16 mouse cellular contexts compared by ENCODE assay signal in the genomic region with DNA sequence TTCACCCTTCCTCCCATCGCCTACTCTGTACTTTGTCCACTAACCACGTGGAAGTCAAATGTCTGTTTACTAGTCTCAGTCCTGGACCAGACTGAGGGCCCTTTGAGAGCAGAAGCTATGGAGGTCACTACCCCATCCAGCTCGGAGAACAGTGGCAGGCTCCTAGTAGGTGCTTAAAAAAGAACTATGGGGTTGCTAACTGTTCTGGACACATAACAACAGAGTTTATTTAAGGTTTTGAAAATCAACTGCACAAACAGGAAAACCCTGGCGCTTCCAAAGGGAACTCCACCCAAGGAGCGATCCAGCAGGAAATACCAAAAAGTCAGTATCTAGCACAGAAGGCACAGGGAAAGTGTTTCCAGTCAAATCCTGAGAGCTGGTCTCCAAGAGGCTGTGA.
DNase-seq lines count a peak whose midpoint lies in the region; ATAC-seq lines count a peak whose summit lies in the region.
"Had no signal": no experiment of that assay in that cellular context is flagged by ENCODE, and none has a peak within 500 bp of the region (broad histone marks: within the 10 kb centered on the region; RNA-seq: fewer than 3 reads in every experiment).

No protein-coding gene starts in this region.

- H3K9ac ChIP-seq in kidney, embryonic 14.5 days (ENCODE audit: low read depth, low read length): no peak overlapping the region
- H3K9ac ChIP-seq: embryonic facial prominence, embryonic 15.5 days; hindbrain, embryonic 15.5 days; liver, embryonic 14.5 days; midbrain, embryonic 12.5 days had no signal

- H3K4me3 ChIP-seq in kidney, embryonic 14.5 days (ENCODE audit: low read length): no peak overlapping the region
- H3K4me3 ChIP-seq: embryonic facial prominence, embryonic 15.5 days; hindbrain, embryonic 15.5 days; midbrain, embryonic 12.5 days had no signal

- DNase-seq in kidney, adult 11 months: peak; percentile 77
- peak; percentile 93 for DNase-seq in R1 (ENCODE audit: low read depth, low spot score)
- peak; percentile 85 to 87 for DNase-seq in heart, adult 9 months (ENCODE audit: low spot score in 2 of 2)
- DNase-seq in kidney, postnatal 25 days: peak; percentile 71 to 84
- no peak for DNase-seq in embryo, embryonic 11 days
- DNase-seq: cerebellum, adult 9-10 months; layer of hippocampus, postnatal 36 days; right cerebral cortex, postnatal 4 days had no signal

- no peak overlapping the region for H3K27ac ChIP-seq in kidney, embryonic 14.5 days (ENCODE audit: low read depth, low read length)
- H3K27ac ChIP-seq: embryonic facial prominence, embryonic 15.5 days; hindbrain, embryonic 15.5 days; liver, embryonic 14.5 days; midbrain, embryonic 12.5 days had no signal

- no peaks in the 10 kb centered on the region for H3K36me3 ChIP-seq in kidney, embryonic 14.5 days (ENCODE audit: control insufficient read depth, insufficient read depth, low read length)
- H3K36me3 ChIP-seq: embryonic facial prominence, embryonic 15.5 days; hindbrain, embryonic 15.5 days; midbrain, embryonic 12.5 days had no signal

- WGBS in kidney, embryonic 14.5 days: 78% methylated on average over 5 of the region's 5 CpGs

- H3K9me3 ChIP-seq in kidney, embryonic 14.5 days (ENCODE audit: control insufficient read depth, low read length): no peaks in the 10 kb centered on the region
- H3K9me3 ChIP-seq: embryonic facial prominence, embryonic 15.5 days; hindbrain, embryonic 15.5 days; midbrain, embryonic 12.5 days had no signal

- no peak overlapping the region for H3K4me2 ChIP-seq in kidney, embryonic 14.5 days (replicated peaks; ENCODE audit: low read depth, low read length)
- H3K4me2 ChIP-seq: embryonic facial prominence, embryonic 15.5 days; hindbrain, embryonic 15.5 days; midbrain, embryonic 12.5 days had no signal

- ATAC-seq in kidney, embryonic 14.5 days (ENCODE audit: low FRiP score, low TSS enrichment): no peak
- ATAC-seq in inflammation-experienced regulatory T-cells, adult 6 months: no peak
- ATAC-seq in megakaryocyte-erythroid progenitor cell, adult 5-6 weeks (replicated peaks; ENCODE audit: low FRiP score, low TSS enrichment, poor library complexity, severe bottlenecking): no peak

- H3K4me1 ChIP-seq in kidney, embryonic 14.5 days (ENCODE audit: control insufficient read depth, insufficient read depth, low read length): no peaks in the 10 kb centered on the region
- H3K4me1 ChIP-seq: embryonic facial prominence, embryonic 15.5 days; hindbrain, embryonic 15.5 days; midbrain, embryonic 12.5 days had no signal

- no peaks in the 10 kb centered on the region for H3K27me3 ChIP-seq in kidney, embryonic 14.5 days (ENCODE audit: control insufficient read depth, insufficient read depth, low read length)
- H3K27me3 ChIP-seq: CH12.LX; embryonic facial prominence, embryonic 15.5 days; hindbrain, embryonic 15.5 days; midbrain, embryonic 12.5 days had no signal
